Mouse (Mus musculus): ENCODE measurements around the gene Gm20605. TPM values are rescaled to one million over a fixed set of nuclear protein-coding genes. Genes with fewer than 3 reads are reported as not detected.

The Gm20605 gene
- polyA plus RNA-seq, 1 experiment from 2014 or later, result 5.3 TPM

GRCm38 (mm10) chr5:137689974-137690373, 61.0 kb downstream of the Gm20605 start:
- no peaks in the 10 kb centered on the region for H3K4me1 ChIP-seq (replicated peaks; ENCODE audit: control insufficient read depth, insufficient read depth, low read length)
- ATAC-seq (ENCODE audit: low FRiP score) (no peak), DNase-seq (ENCODE audit: low spot score) (no peak)
- H3K4me3 ChIP-seq (replicated peaks; ENCODE audit: low read length), result no peak overlapping the region
- no peak overlapping the region for H3K9ac ChIP-seq
- no peaks in the 10 kb centered on the region for H3K9me3 ChIP-seq (ENCODE audit: control insufficient read depth, low read length)
- 90% methylated on average over 3 of the region's 3 CpGs for WGBS
- H3K36me3 ChIP-seq (replicated peaks; ENCODE audit: control insufficient read depth, insufficient read depth), result no peaks in the 10 kb centered on the region
- H3K27ac ChIP-seq, result no peak overlapping the region
- no peaks in the 10 kb centered on the region for H3K27me3 ChIP-seq (ENCODE audit: control insufficient read depth, insufficient read depth, low read length)
- no peak overlapping the region for H3K4me2 ChIP-seq (replicated peaks)

- Histone ChIP-seq H3K4me1 (replicated peaks; ENCODE audit: control insufficient read depth, insufficient read depth, low read length) (no peaks in the 10 kb centered on the region), H3K27ac (no peak overlapping the region), H3K4me3 (replicated peaks; ENCODE audit: low read length) (no peak overlapping the region), H3K36me3 (replicated peaks; ENCODE audit: control insufficient read depth, insufficient read depth) (no peaks in the 10 kb centered on the region), H3K4me2 (replicated peaks) (no peak overlapping the region), H3K27me3 (ENCODE audit: control insufficient read depth, insufficient read depth, low read length) (no peaks in the 10 kb centered on the region), H3K9ac (no peak overlapping the region), H3K9me3 (ENCODE audit: control insufficient read depth, low read length) (no peaks in the 10 kb centered on the region)
- ATAC-seq (ENCODE audit: low FRiP score) (no peak), DNase-seq (ENCODE audit: low spot score) (no peak)
- WGBS, result 68% methylated on average over 9 of the region's 9 CpGs
Observed at GRCm38 (mm10) chr5:137690531-137690930, 61.6 kb downstream of the Gm20605 start.

GRCm38 (mm10) chr5:137691881-137692280, 62.9 kb downstream of the Gm20605 start:
- WGBS, result 77% methylated on average over 1 of the region's 1 CpGs
- H3K9ac ChIP-seq, result no peak overlapping the region
- H3K4me2 ChIP-seq (replicated peaks), result no peak overlapping the region
- H3K27me3 ChIP-seq (ENCODE audit: control insufficient read depth, insufficient read depth, low read length), result no peaks in the 10 kb centered on the region
- DNase-seq (ENCODE audit: low spot score), result no peak
- no peak for ATAC-seq (ENCODE audit: low FRiP score)
- no peaks in the 10 kb centered on the region for H3K36me3 ChIP-seq (replicated peaks; ENCODE audit: control insufficient read depth, insufficient read depth)
- no peaks in the 10 kb centered on the region for H3K9me3 ChIP-seq (ENCODE audit: control insufficient read depth, low read length)
- no peaks in the 10 kb centered on the region for H3K4me1 ChIP-seq (replicated peaks; ENCODE audit: control insufficient read depth, insufficient read depth, low read length)
- H3K27ac ChIP-seq, result no peak overlapping the region
- no peak overlapping the region for H3K4me3 ChIP-seq (replicated peaks; ENCODE audit: low read length)

Other genes starting within 250 kb of the Gm20605 start
- gene Zan, start 152.1 kb upstream of the Gm20605 start, polyA plus RNA-seq (2014; fragmentation: Nextera tagmentation; extraction: Ambion mirVana), result 0.14 and 0.17 TPM in 2 replicates
- gene Pop7, start 126.7 kb upstream of the Gm20605 start, polyA plus RNA-seq (2014; fragmentation: Nextera tagmentation; extraction: Ambion mirVana), result 78.4 and 87.3 TPM in 2 replicates
- 14.2 and 16.0 TPM in 2 replicates for gene Gigyf1, start 110.6 kb upstream of the Gm20605 start, polyA plus RNA-seq (2014; fragmentation: Nextera tagmentation; extraction: Ambion mirVana)
- not detected in 2 replicates for gene Epo, start 95.9 kb upstream of the Gm20605 start, polyA plus RNA-seq (2014; fragmentation: Nextera tagmentation; extraction: Ambion mirVana)
- gene Gnb2, start 95.7 kb upstream of the Gm20605 start, polyA plus RNA-seq (2014; fragmentation: Nextera tagmentation; extraction: Ambion mirVana), result 593 and 621 TPM in 2 replicates
- 195 and 204 TPM in 2 replicates for gene Actl6b, start 75.7 kb upstream of the Gm20605 start, polyA plus RNA-seq (2014; fragmentation: Nextera tagmentation; extraction: Ambion mirVana)
- gene Tfr2, start 59.3 kb upstream of the Gm20605 start, polyA plus RNA-seq (2014; fragmentation: Nextera tagmentation; extraction: Ambion mirVana), result 5.3 and 5.6 TPM in 2 replicates
- gene Mospd3, start 28.1 kb upstream of the Gm20605 start, polyA plus RNA-seq (2014; fragmentation: Nextera tagmentation; extraction: Ambion mirVana), result 81.7 and 85.4 TPM in 2 replicates
- gene Pcolce, start 15.4 kb upstream of the Gm20605 start, polyA plus RNA-seq (2014; fragmentation: Nextera tagmentation; extraction: Ambion mirVana), result 23.9 and 28.5 TPM in 2 replicates
- gene Fbxo24, start 173 bp upstream of the Gm20605 start, polyA plus RNA-seq (2014; fragmentation: Nextera tagmentation; extraction: Ambion mirVana), result 0.12 TPM in 1 of 2 replicates, not detected in the other
- gene Lrch4, start 54 bp upstream of the Gm20605 start, polyA plus RNA-seq (2014; fragmentation: Nextera tagmentation; extraction: Ambion mirVana), result 19.0 and 23.4 TPM in 2 replicates
- gene Sap25, start 12.2 kb downstream of the Gm20605 start, polyA plus RNA-seq (2014; fragmentation: Nextera tagmentation; extraction: Ambion mirVana), result 4.9 and 5.8 TPM in 2 replicates
- 0.15 TPM in 1 of 2 replicates, not detected in the other for gene Irs3, start 16.5 kb downstream of the Gm20605 start, polyA plus RNA-seq (2014; fragmentation: Nextera tagmentation; extraction: Ambion mirVana)
- gene Agfg2, start 55.6 kb downstream of the Gm20605 start, polyA plus RNA-seq (2014; fragmentation: Nextera tagmentation; extraction: Ambion mirVana), result 11.8 and 12.2 TPM in 2 replicates
- 14.2 and 18.8 TPM in 2 replicates for gene Nyap1, start 112.4 kb downstream of the Gm20605 start, polyA plus RNA-seq (2014; fragmentation: Nextera tagmentation; extraction: Ambion mirVana)
- gene Tsc22d4, start 116.6 kb downstream of the Gm20605 start, polyA plus RNA-seq (2014; fragmentation: Nextera tagmentation; extraction: Ambion mirVana), result 67.6 and 72.8 TPM in 2 replicates
- gene Ppp1r35, start 149.7 kb downstream of the Gm20605 start, polyA plus RNA-seq (2014; fragmentation: Nextera tagmentation; extraction: Ambion mirVana), result 51.1 and 58.7 TPM in 2 replicates
- 11.0 and 11.7 TPM in 2 replicates for gene Mepce, start 158.5 kb downstream of the Gm20605 start, polyA plus RNA-seq (2014; fragmentation: Nextera tagmentation; extraction: Ambion mirVana)
- gene Zcwpw1, start 158.6 kb downstream of the Gm20605 start, polyA plus RNA-seq (2014; fragmentation: Nextera tagmentation; extraction: Ambion mirVana), result 7.9 and 8.3 TPM in 2 replicates
- gene Pilra, start 207.1 kb downstream of the Gm20605 start, polyA plus RNA-seq (2014; fragmentation: Nextera tagmentation; extraction: Ambion mirVana), result 0.40 and 0.62 TPM in 2 replicates
- gene Pilrb1, start 228.9 kb downstream of the Gm20605 start, polyA plus RNA-seq (2014; fragmentation: Nextera tagmentation; extraction: Ambion mirVana), result not detected in 2 replicates
- gene Pilrb2, start 242.6 kb downstream of the Gm20605 start, polyA plus RNA-seq (2014; fragmentation: Nextera tagmentation; extraction: Ambion mirVana), result not detected in 2 replicates

Data from hindbrain, embryonic 14.5 days (tissue).